Comparison of ENCODE assay signal across 17 mouse cellular contexts in genomic region chr3:50844835-50845301, GRCm38 (mm10).
A peak's percentile ranks its signal among the peaks of the same experiment; 100 is the strongest.
DNase-seq lines count a peak whose midpoint lies in the region; ATAC-seq and TF ChIP-seq lines count a peak whose summit lies in the region.
"Had no signal": no experiment of that assay in that cellular context is flagged by ENCODE, and none has a peak within 500 bp of the region (broad histone marks: within the 10 kb centered on the region; RNA-seq: fewer than 3 reads in every experiment).

No protein-coding gene starts in this region.

- DNase-seq in forebrain, embryonic 11.5 days (ENCODE audit: low spot score) = no peak
- DNase-seq in embryonic facial prominence, embryonic 10.5 days (ENCODE audit: low spot score) = peak; percentile 11
- DNase-seq in forebrain, postnatal 0 days = peak; percentile 29
- DNase-seq in midbrain, embryonic 14.5 days = peak; percentile 71
- DNase-seq in left cerebral cortex, postnatal 14 days (ENCODE audit: low spot score in 2 of 2) = no peak
- no peak for DNase-seq in adrenal gland, postnatal 14 days
- DNase-seq in kidney, postnatal 10 days = no peak
- DNase-seq: cerebellum, adult 11 months; heart, adult 18-20 months; kidney, postnatal 14 days; layer of hippocampus, adult 9-11 months; lung, embryonic 14.5 days; right cerebral cortex, postnatal 14 days had no signal

- no peak overlapping the region for H3K4me3 ChIP-seq in forebrain, embryonic 13.5 days
- no peak overlapping the region for H3K4me3 ChIP-seq in forebrain, embryonic 11.5 days (ENCODE audit: low read depth, low read length)
- H3K4me3 ChIP-seq in embryonic facial prominence, embryonic 10.5 days = no peak overlapping the region
- H3K4me3 ChIP-seq in forebrain, postnatal 0 days (ENCODE audit: low read depth, low read length) = no peak overlapping the region
- no peak overlapping the region for H3K4me3 ChIP-seq in midbrain, embryonic 14.5 days (replicated peaks; ENCODE audit: low read depth, low read length)

- H3K9me3 ChIP-seq in forebrain, embryonic 13.5 days (replicated peaks) = no peaks in the 10 kb centered on the region
- H3K9me3 ChIP-seq in forebrain, embryonic 11.5 days (ENCODE audit: control insufficient read depth, low read length) = no peaks in the 10 kb centered on the region
- H3K9me3 ChIP-seq in embryonic facial prominence, embryonic 10.5 days = no peaks in the 10 kb centered on the region
- no peaks in the 10 kb centered on the region for H3K9me3 ChIP-seq in forebrain, postnatal 0 days (ENCODE audit: low read length)
- no peaks in the 10 kb centered on the region for H3K9me3 ChIP-seq in midbrain, embryonic 14.5 days (ENCODE audit: control insufficient read depth, low read length)

- intact Hi-C loops in left cerebral cortex, postnatal 14 days (cut with DNase I) = no loop called here

- WGBS in forebrain, embryonic 13.5 days = 48% methylated on average over 8 of the region's 8 CpGs
- 67% methylated on average over 8 of the region's 8 CpGs for WGBS in forebrain, embryonic 11.5 days
- WGBS in embryonic facial prominence, embryonic 10.5 days = 54% methylated on average over 8 of the region's 8 CpGs
- WGBS in forebrain, postnatal 0 days = 36% methylated on average over 8 of the region's 8 CpGs
- 24% methylated on average over 8 of the region's 8 CpGs for WGBS in midbrain, embryonic 14.5 days

- H3K27ac ChIP-seq in forebrain, embryonic 13.5 days = no peak overlapping the region
- H3K27ac ChIP-seq in forebrain, embryonic 11.5 days (ENCODE audit: low read depth, low read length) = no peak overlapping the region
- H3K27ac ChIP-seq in embryonic facial prominence, embryonic 10.5 days (replicated peaks) = no peak overlapping the region
- no peak overlapping the region for H3K27ac ChIP-seq in forebrain, postnatal 0 days (ENCODE audit: low read depth, low read length)
- peak overlapping the region; percentile 45 for H3K27ac ChIP-seq in midbrain, embryonic 14.5 days (replicated peaks; ENCODE audit: low read depth, low read length)

- no peak overlapping the region for H3K9ac ChIP-seq in forebrain, embryonic 13.5 days
- no peak overlapping the region for H3K9ac ChIP-seq in forebrain, embryonic 11.5 days (ENCODE audit: low read length)
- no peak overlapping the region for H3K9ac ChIP-seq in forebrain, postnatal 0 days
- no peak overlapping the region for H3K9ac ChIP-seq in midbrain, embryonic 14.5 days (replicated peaks; ENCODE audit: low read length)
- H3K9ac ChIP-seq: lung, embryonic 14.5 days had no signal

- no peak for TF ChIP-seq CTCF in forebrain, postnatal 0 days (IDR thresholded peaks at IDR 0.05; ENCODE audit: low read depth)

- no peaks in the 10 kb centered on the region for H3K27me3 ChIP-seq in forebrain, embryonic 13.5 days
- H3K27me3 ChIP-seq in forebrain, embryonic 11.5 days (ENCODE audit: control insufficient read depth, insufficient read depth, low read length) = no peaks in the 10 kb centered on the region
- no peaks in the 10 kb centered on the region for H3K27me3 ChIP-seq in embryonic facial prominence, embryonic 10.5 days (replicated peaks; ENCODE audit: low read depth, poor library complexity, severe bottlenecking)
- H3K27me3 ChIP-seq in forebrain, postnatal 0 days (ENCODE audit: insufficient read depth, low read length) = no peaks in the 10 kb centered on the region
- no peaks in the 10 kb centered on the region for H3K27me3 ChIP-seq in midbrain, embryonic 14.5 days (ENCODE audit: control insufficient read depth, insufficient read depth, low read length)

- H3K4me2 ChIP-seq in forebrain, embryonic 13.5 days = no peak overlapping the region
- H3K4me2 ChIP-seq in forebrain, embryonic 11.5 days (ENCODE audit: low read depth, low read length, severe bottlenecking) = no peak overlapping the region
- H3K4me2 ChIP-seq in forebrain, postnatal 0 days (ENCODE audit: low read depth) = no peak overlapping the region
- peak overlapping the region; percentile 8; the same call in 1 of the 2 replicates for H3K4me2 ChIP-seq in midbrain, embryonic 14.5 days (ENCODE audit: low read length)
- H3K4me2 ChIP-seq: liver, embryonic 11.5 days; lung, embryonic 14.5 days had no signal

- H3K4me1 ChIP-seq in forebrain, embryonic 13.5 days = peaks cover 12% of the 10 kb centered on the region
- no peaks in the 10 kb centered on the region for H3K4me1 ChIP-seq in forebrain, embryonic 11.5 days (replicated peaks; ENCODE audit: control insufficient read depth, insufficient read depth, low read length)
- H3K4me1 ChIP-seq in embryonic facial prominence, embryonic 10.5 days = peaks cover 17% of the 10 kb centered on the region
- no peaks in the 10 kb centered on the region for H3K4me1 ChIP-seq in forebrain, postnatal 0 days (ENCODE audit: insufficient read depth)
- peaks cover 6% of the 10 kb centered on the region for H3K4me1 ChIP-seq in midbrain, embryonic 14.5 days (ENCODE audit: control insufficient read depth, insufficient read depth, low read length)

- ATAC-seq in forebrain, embryonic 13.5 days = peak; percentile 72
- no peak for ATAC-seq in forebrain, embryonic 11.5 days (replicated peaks; ENCODE audit: low FRiP score)
- peak; percentile 79 for ATAC-seq in forebrain, postnatal 0 days
- peak; percentile 65; the same call in 1 of the 2 replicates for ATAC-seq in midbrain, embryonic 14.5 days (ENCODE audit: low FRiP score, low TSS enrichment)
- ATAC-seq: activated CD4-positive, CD25-positive, alpha-beta regulatory T cell, adult 4 months; inflammation-experienced regulatory T-cells, adult 6 months had no signal

- H3K36me3 ChIP-seq in forebrain, embryonic 13.5 days (ENCODE audit: poor library complexity, severe bottlenecking) = no peaks in the 10 kb centered on the region
- no peaks in the 10 kb centered on the region for H3K36me3 ChIP-seq in forebrain, embryonic 11.5 days (ENCODE audit: control insufficient read depth, insufficient read depth, low read length)
- H3K36me3 ChIP-seq in embryonic facial prominence, embryonic 10.5 days (replicated peaks) = no peaks in the 10 kb centered on the region
- H3K36me3 ChIP-seq in forebrain, postnatal 0 days (ENCODE audit: insufficient read depth) = no peaks in the 10 kb centered on the region
- H3K36me3 ChIP-seq in midbrain, embryonic 14.5 days (ENCODE audit: control insufficient read depth, insufficient read depth, low read length) = no peaks in the 10 kb centered on the region

Comparison
In these comparisons a context has a peak if more than half of its experiments do, and no peak if none do; other contexts are left out.
1. DNase-seq: peak in embryonic facial prominence, embryonic 10.5 days (single experiment), forebrain, postnatal 0 days (single experiment) and midbrain, embryonic 14.5 days (single experiment); none in forebrain, embryonic 11.5 days (single experiment), left cerebral cortex, postnatal 14 days (0 of 2), adrenal gland, postnatal 14 days (single experiment) and kidney, postnatal 10 days (single experiment).